Mouse (Mus musculus): ENCODE measurements around the gene Ociad1. TPM values are rescaled to one million over a fixed set of nuclear protein-coding genes. Genes with fewer than 3 reads are reported as not detected.
A peak's percentile ranks its signal among the peaks of the same experiment; 100 is the strongest.

The Ociad1 gene
- polyA plus RNA-seq, 1 experiment from 2014 or later, result 138 TPM

DNA sequence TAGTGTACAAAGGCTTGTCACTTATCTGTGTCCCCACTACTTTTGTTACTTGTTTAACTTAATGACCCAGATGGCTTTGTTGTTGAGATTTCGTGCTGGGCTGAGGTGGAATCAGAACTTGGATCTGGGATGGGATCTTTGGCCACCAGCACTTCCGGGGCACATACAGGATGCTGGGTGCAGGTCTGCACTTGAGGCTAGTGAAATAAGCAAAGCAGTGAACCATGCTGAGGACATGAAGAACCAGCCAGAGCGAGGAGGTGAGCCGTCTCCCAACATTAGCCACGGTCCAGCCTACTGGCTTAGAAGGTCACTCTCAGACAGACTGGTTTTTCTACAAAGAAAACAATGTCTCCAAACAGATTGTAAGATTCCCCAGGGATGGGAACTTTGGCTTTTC is 56.9 kb downstream of the Ociad1 start:
- H3K4me2 ChIP-seq (replicated peaks; ENCODE audit: low read depth, low read length), result no peak overlapping the region
- no peak overlapping the region for H3K4me3 ChIP-seq (ENCODE audit: low read depth, low read length)
- H3K9ac ChIP-seq (replicated peaks; ENCODE audit: low read depth, low read length), result no peak overlapping the region
- no peaks in the 10 kb centered on the region for H3K36me3 ChIP-seq (ENCODE audit: control insufficient read depth, insufficient read depth, low read length)
- 65% methylated on average over 5 of the region's 5 CpGs for WGBS
- H3K27me3 ChIP-seq (ENCODE audit: control insufficient read depth, insufficient read depth, low read length), result no peaks in the 10 kb centered on the region
- H3K9me3 ChIP-seq (ENCODE audit: control insufficient read depth, low read depth, low read length), result no peaks in the 10 kb centered on the region
- no peak for ATAC-seq (ENCODE audit: insufficient number of reproducible peaks, insufficient read depth, low FRiP score, low read depth)
- 0 out of 2 replicates have a peak, but pooled peaks cover 2% of the 10 kb centered on the region for H3K4me1 ChIP-seq (ENCODE audit: control insufficient read depth, insufficient read depth, low read length)
- H3K27ac ChIP-seq (ENCODE audit: low read length), result no peak overlapping the region

GRCm38 (mm10) chr5:73351796-73352195 is 59.2 kb downstream of the Ociad1 start:
- H3K27ac ChIP-seq (ENCODE audit: low read length), result no peak overlapping the region
- H3K4me3 ChIP-seq (ENCODE audit: low read depth, low read length), result no peak overlapping the region

GRCm38 (mm10) chr5:73353519-73353918 is 60.9 kb downstream of the Ociad1 start:
- 39% methylated on average over 7 of the region's 7 CpGs for WGBS
- Histone ChIP-seq H3K9ac (replicated peaks; ENCODE audit: low read depth, low read length) (no peak overlapping the region), H3K4me3 (ENCODE audit: low read depth, low read length) (no peak overlapping the region), H3K27ac (ENCODE audit: low read length) (no peak overlapping the region), H3K27me3 (ENCODE audit: control insufficient read depth, insufficient read depth, low read length) (no peaks in the 10 kb centered on the region), H3K4me2 (replicated peaks; ENCODE audit: low read depth, low read length) (no peak overlapping the region), H3K36me3 (ENCODE audit: control insufficient read depth, insufficient read depth, low read length) (no peaks in the 10 kb centered on the region), H3K4me1 (ENCODE audit: control insufficient read depth, insufficient read depth, low read length) (0 out of 2 replicates have a peak, but pooled peaks cover 2% of the 10 kb centered on the region), H3K9me3 (ENCODE audit: control insufficient read depth, low read depth, low read length) (no peaks in the 10 kb centered on the region)
- ATAC-seq (ENCODE audit: insufficient number of reproducible peaks, insufficient read depth, low FRiP score, low read depth), result 0 out of 2 replicates have a peak, but pooled peaks have one; percentile 34

More at GRCm38 (mm10) chr5:73351796-73352195, 59.2 kb downstream of the Ociad1 start:
- H3K4me2 ChIP-seq (replicated peaks; ENCODE audit: low read depth, low read length), result no peak overlapping the region
- WGBS, result 90% methylated on average over 1 of the region's 1 CpGs
- no peak for ATAC-seq (ENCODE audit: insufficient number of reproducible peaks, insufficient read depth, low FRiP score, low read depth)
- H3K36me3 ChIP-seq (ENCODE audit: control insufficient read depth, insufficient read depth, low read length), result no peaks in the 10 kb centered on the region
- H3K9ac ChIP-seq (replicated peaks; ENCODE audit: low read depth, low read length), result no peak overlapping the region
- 0 out of 2 replicates have a peak, but pooled peaks cover 2% of the 10 kb centered on the region for H3K4me1 ChIP-seq (ENCODE audit: control insufficient read depth, insufficient read depth, low read length)
- no peaks in the 10 kb centered on the region for H3K9me3 ChIP-seq (ENCODE audit: control insufficient read depth, low read depth, low read length)
- H3K27me3 ChIP-seq (ENCODE audit: control insufficient read depth, insufficient read depth, low read length), result no peaks in the 10 kb centered on the region

DNA sequence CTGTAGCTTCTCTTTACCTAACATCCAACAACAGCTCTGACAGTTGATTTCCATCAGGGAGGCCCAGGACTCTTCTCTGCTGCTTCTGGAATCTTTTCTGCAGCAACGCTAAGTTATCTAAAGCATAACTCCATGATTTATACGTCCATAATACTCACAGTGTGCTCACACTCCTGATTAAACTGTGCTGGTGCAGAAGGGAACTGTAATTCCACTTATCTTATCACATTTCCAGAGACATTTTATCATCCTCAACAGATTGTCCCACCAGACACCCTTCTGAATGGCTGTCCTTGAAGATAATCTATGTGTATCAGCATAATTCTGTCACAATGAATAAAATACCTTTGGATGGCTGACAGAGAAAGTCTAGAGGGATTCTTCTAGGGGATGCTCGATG is 61.4 kb downstream of the Ociad1 start:
- WGBS, result 50% methylated on average over 3 of the region's 3 CpGs
- Histone ChIP-seq H3K36me3 (ENCODE audit: control insufficient read depth, insufficient read depth, low read length) (no peaks in the 10 kb centered on the region), H3K9me3 (ENCODE audit: control insufficient read depth, low read depth, low read length) (no peaks in the 10 kb centered on the region), H3K4me2 (replicated peaks; ENCODE audit: low read depth, low read length) (no peak overlapping the region), H3K9ac (replicated peaks; ENCODE audit: low read depth, low read length) (no peak overlapping the region), H3K27me3 (ENCODE audit: control insufficient read depth, insufficient read depth, low read length) (no peaks in the 10 kb centered on the region), H3K4me1 (ENCODE audit: control insufficient read depth, insufficient read depth, low read length) (0 out of 2 replicates have a peak, but pooled peaks cover 2% of the 10 kb centered on the region), H3K27ac (ENCODE audit: low read length) (no peak overlapping the region), H3K4me3 (ENCODE audit: low read depth, low read length) (no peak overlapping the region)
- ATAC-seq (ENCODE audit: insufficient number of reproducible peaks, insufficient read depth, low FRiP score, low read depth), result no peak

DNA sequence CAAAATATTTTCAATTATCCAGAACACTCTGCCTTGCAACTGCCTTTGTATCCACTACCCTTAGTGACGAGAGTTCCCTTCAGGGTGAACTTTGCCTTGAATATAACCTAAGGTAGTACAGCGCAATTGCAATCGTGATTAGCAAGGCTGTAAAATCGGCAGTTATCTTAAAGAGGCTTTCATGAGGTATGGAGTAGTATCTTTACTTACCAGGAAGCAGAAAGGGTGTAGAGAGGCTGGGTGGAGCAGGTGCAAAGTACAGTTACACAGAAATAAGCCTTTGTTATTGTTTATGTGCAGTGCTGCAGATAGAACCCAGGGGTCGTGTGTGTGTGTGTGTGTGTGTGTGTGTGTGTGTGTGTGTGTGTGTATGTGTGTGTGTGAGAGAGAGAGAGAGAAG is 62.8 kb downstream of the Ociad1 start:
- ATAC-seq (ENCODE audit: insufficient number of reproducible peaks, insufficient read depth, low FRiP score, low read depth), result peak; percentile 66; the same call in 1 of the 2 replicates
- H3K9me3 ChIP-seq (ENCODE audit: control insufficient read depth, low read depth, low read length), result no peaks in the 10 kb centered on the region
- H3K4me1 ChIP-seq (ENCODE audit: control insufficient read depth, insufficient read depth, low read length), result 0 out of 2 replicates have a peak, but pooled peaks cover 7% of the 10 kb centered on the region
- no peak overlapping the region for H3K4me2 ChIP-seq (replicated peaks; ENCODE audit: low read depth, low read length)
- H3K9ac ChIP-seq (replicated peaks; ENCODE audit: low read depth, low read length), result no peak overlapping the region
- H3K36me3 ChIP-seq (ENCODE audit: control insufficient read depth, insufficient read depth, low read length), result no peaks in the 10 kb centered on the region
- 68% methylated on average over 5 of the region's 5 CpGs for WGBS
- no peaks in the 10 kb centered on the region for H3K27me3 ChIP-seq (ENCODE audit: control insufficient read depth, insufficient read depth, low read length)
- H3K27ac ChIP-seq (ENCODE audit: low read length), result no peak overlapping the region
- H3K4me3 ChIP-seq (ENCODE audit: low read depth, low read length), result no peak overlapping the region

- Histone ChIP-seq H3K9me3 (ENCODE audit: control insufficient read depth, low read depth, low read length) (no peaks in the 10 kb centered on the region), H3K9ac (replicated peaks; ENCODE audit: low read depth, low read length) (no peak overlapping the region), H3K27me3 (ENCODE audit: control insufficient read depth, insufficient read depth, low read length) (no peaks in the 10 kb centered on the region), H3K4me3 (ENCODE audit: low read depth, low read length) (no peak overlapping the region), H3K36me3 (ENCODE audit: control insufficient read depth, insufficient read depth, low read length) (no peaks in the 10 kb centered on the region), H3K4me2 (replicated peaks; ENCODE audit: low read depth, low read length) (peak overlapping the region; percentile 26; the same call in 1 of the 2 replicates), H3K4me1 (ENCODE audit: control insufficient read depth, insufficient read depth, low read length) (0 out of 2 replicates have a peak, but pooled peaks cover 5% of the 10 kb centered on the region), H3K27ac (ENCODE audit: low read length) (no peak overlapping the region)
- 79% methylated on average over 6 of the region's 6 CpGs for WGBS
- no peak; the same call in 1 of the 2 replicates for ATAC-seq (ENCODE audit: insufficient number of reproducible peaks, insufficient read depth, low FRiP score, low read depth)
These were observed 66.7 kb downstream of the Ociad1 start for GRCm38 (mm10) chr5:73359134-73359751.

GRCm38 (mm10) chr5:73359752-73360141 is 67.2 kb downstream of the Ociad1 start:
- H3K9ac ChIP-seq (replicated peaks; ENCODE audit: low read depth, low read length), result no peak overlapping the region
- H3K4me3 ChIP-seq (ENCODE audit: low read depth, low read length), result no peak overlapping the region
- H3K27me3 ChIP-seq (ENCODE audit: control insufficient read depth, insufficient read depth, low read length), result no peaks in the 10 kb centered on the region
- H3K4me1 ChIP-seq (ENCODE audit: control insufficient read depth, insufficient read depth, low read length), result 0 out of 2 replicates have a peak, but pooled peaks cover 5% of the 10 kb centered on the region
- 38% methylated on average over 12 of the region's 12 CpGs for WGBS
- H3K36me3 ChIP-seq (ENCODE audit: control insufficient read depth, insufficient read depth, low read length), result no peaks in the 10 kb centered on the region
- H3K9me3 ChIP-seq (ENCODE audit: control insufficient read depth, low read depth, low read length), result no peaks in the 10 kb centered on the region
- no peak overlapping the region for H3K27ac ChIP-seq (ENCODE audit: low read length)
- no peak for ATAC-seq (ENCODE audit: insufficient number of reproducible peaks, insufficient read depth, low FRiP score, low read depth)
- peak overlapping the region; percentile 26 for H3K4me2 ChIP-seq (replicated peaks; ENCODE audit: low read depth, low read length)

- Histone ChIP-seq H3K4me3 (ENCODE audit: low read depth, low read length) (no peak overlapping the region), H3K27ac (ENCODE audit: low read length) (no peak overlapping the region)
- ATAC-seq (ENCODE audit: insufficient number of reproducible peaks, insufficient read depth, low FRiP score, low read depth), result no peak
These were observed 67.7 kb downstream of the Ociad1 start for GRCm38 (mm10) chr5:73360240-73360639.

More at GRCm38 (mm10) chr5:73360240-73360639, 67.7 kb downstream of the Ociad1 start:
- H3K4me1 ChIP-seq (ENCODE audit: control insufficient read depth, insufficient read depth, low read length), result 0 out of 2 replicates have a peak, but pooled peaks cover 5% of the 10 kb centered on the region
- no peaks in the 10 kb centered on the region for H3K36me3 ChIP-seq (ENCODE audit: control insufficient read depth, insufficient read depth, low read length)
- 24% methylated on average over 12 of the region's 12 CpGs for WGBS
- H3K27me3 ChIP-seq (ENCODE audit: control insufficient read depth, insufficient read depth, low read length), result no peaks in the 10 kb centered on the region
- H3K9me3 ChIP-seq (ENCODE audit: control insufficient read depth, low read depth, low read length), result no peaks in the 10 kb centered on the region
- no peak overlapping the region for H3K9ac ChIP-seq (replicated peaks; ENCODE audit: low read depth, low read length)
- H3K4me2 ChIP-seq (replicated peaks; ENCODE audit: low read depth, low read length), result peak overlapping the region; percentile 26
